Mouse (Mus musculus): Measurements from ENCODE around the gene Ceacam10.
"Not testable (repeated sequence)": the region's sequence is repeated elsewhere in the genome, so short reads cannot be mapped to it uniquely, and the experiment has no call there.

Ceacam10 gene

GRCm38 (mm10) chr7:24776918-24777317 is at the start of gene Ceacam10:
Ceacam10 (plus strand) TSS chr7:24777206.
- not testable (repeated sequence) for DNase-seq (ENCODE audit: low spot score)

- no peak for DNase-seq (ENCODE audit: low spot score)
Measured at GRCm38 (mm10) chr7:24735970-24736670, 40.9 kb upstream of the Ceacam10 start.

- no peak for DNase-seq (ENCODE audit: low spot score)
Measured at GRCm38 (mm10) chr7:24750695-24751094, 26.3 kb upstream of the Ceacam10 start.

DNA sequence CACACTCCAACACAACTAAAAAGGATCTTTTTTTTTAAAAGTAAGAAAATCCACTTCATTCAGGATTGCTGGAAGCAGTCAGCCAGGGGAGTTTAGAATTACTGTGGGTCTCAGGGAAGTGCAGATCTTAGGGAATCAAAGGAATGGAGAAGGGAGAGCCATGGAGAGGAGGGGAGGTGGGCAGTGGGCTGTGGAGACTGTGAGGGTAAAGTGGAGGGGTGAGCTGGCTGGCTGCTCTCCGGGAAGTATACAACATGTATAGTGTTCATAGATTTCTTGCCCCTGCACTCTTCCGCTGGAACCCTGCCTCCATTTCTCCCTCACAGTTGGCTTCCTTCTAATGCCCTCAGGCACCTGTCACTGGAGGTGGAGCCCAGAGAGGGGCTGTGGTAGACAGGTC is 25.4 kb upstream of the Ceacam10 start:
- no peak for DNase-seq (ENCODE audit: low spot score)

GRCm38 (mm10) chr7:24753476-24753875 is 23.5 kb upstream of the Ceacam10 start:
- no peak for DNase-seq (ENCODE audit: low spot score)

DNA sequence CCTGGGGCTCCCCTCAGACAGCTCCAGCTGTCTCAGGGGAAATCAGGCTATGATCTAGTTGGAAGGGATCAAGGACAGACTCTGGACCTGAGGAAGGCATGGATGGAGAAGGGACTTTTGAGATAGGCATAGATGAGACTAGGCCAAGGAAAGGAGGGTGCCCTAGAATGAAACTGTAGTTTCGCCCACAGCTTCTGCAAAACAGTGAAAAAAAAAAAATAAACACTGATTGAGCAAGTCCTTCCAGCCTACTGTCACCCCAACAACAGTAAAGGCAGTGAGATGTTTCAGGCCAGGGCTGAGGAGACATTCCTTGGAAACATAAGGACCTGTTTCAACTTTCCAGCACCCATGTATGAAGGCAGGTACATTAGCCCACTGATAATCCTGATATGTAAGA is 18.5 kb upstream of the Ceacam10 start:
- DNase-seq (ENCODE audit: low spot score), result no peak

DNA sequence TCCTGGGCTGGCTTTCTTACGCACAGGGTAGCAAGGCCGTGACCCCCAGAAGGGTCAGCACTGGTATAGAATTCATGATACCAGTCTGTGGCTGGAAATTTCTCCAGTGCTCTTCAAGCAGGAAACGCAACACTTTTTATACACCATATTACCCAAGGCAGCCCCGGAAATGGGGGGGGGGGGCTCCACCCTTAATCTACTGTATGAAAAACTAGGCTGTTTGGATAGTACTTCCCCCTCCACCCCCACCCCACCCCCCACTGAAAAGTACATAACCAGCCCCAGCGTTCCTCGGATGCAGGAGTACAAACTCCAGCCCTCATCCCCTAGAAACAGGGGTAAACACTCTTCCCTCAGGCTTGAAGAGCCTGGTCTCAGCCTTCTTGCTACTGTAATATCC is 16.8 kb upstream of the Ceacam10 start, which contains the start of gene Cd177:
Gene Cd177 (minus strand): TSS at position 101 of the 400 bp plus-strand sequence.
- no peak for DNase-seq (ENCODE audit: low spot score)

- no peak for DNase-seq (ENCODE audit: low spot score)
Measured at GRCm38 (mm10) chr7:24761161-24761560, 15.8 kb upstream of the Ceacam10 start.

DNA sequence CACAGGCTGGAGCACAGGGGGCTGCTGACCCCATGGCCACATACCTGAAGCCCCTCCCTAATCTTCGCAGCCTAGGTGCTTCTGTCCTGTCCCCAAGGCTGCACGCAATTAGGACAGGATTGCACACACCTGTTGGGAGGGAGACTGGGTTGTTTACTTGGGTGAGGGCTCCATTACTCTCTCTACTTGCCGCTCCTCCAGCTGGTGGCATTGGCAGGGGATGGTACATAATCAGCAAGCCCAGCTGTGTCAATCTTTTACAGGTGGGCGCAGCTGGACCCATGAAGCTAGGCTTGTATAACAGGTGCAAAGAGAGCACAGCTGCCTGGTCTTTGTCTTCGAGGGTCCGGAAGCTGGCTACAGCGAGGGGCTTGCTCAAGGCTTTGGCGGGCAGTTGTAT is 14.4 kb upstream of the Ceacam10 start:
- no peak for DNase-seq (ENCODE audit: low spot score)

- DNase-seq (ENCODE audit: low spot score), result no peak
Measured at GRCm38 (mm10) chr7:24771361-24771760, 5.6 kb upstream of the Ceacam10 start.

DNA sequence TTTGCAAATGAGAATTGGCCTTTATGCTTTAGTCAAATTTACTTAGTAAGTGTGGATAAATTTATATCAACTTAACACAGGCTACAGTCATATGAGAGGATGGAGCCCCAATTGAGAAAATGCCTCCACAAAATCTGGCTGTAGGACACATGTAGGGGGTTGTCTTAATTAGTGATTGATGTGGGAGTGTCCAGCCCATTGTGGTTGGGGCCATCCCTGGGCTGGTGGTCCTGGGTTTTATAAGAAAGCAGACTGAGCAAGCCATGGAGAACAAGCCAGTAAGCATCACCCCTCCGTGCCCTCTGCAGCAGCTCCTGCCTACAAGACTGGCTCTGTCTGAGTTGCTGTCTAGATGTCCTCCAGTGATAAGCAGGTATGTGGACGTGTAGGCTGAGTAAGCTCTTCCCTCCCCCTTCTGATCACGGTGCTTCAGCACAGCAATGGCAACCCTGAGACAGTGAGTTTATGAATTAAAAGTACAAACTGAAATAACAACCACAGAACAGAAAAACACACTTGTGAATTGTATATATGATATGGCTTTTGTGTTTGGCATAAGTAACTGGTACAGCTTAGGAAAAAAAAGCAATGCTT is 3.0 kb upstream of the Ceacam10 start:
- no peak for DNase-seq (ENCODE audit: low spot score)

GRCm38 (mm10) chr7:24776145-24776544 is 861 bp upstream of the Ceacam10 start:
- DNase-seq (ENCODE audit: low spot score), result no peak

- no peak for DNase-seq (ENCODE audit: low spot score)
Measured at GRCm38 (mm10) chr7:24797918-24798317, 20.9 kb downstream of the Ceacam10 start.

- no peak for DNase-seq (ENCODE audit: low spot score)
Measured at GRCm38 (mm10) chr7:24802149-24802767, 25.3 kb downstream of the Ceacam10 start.

DNA sequence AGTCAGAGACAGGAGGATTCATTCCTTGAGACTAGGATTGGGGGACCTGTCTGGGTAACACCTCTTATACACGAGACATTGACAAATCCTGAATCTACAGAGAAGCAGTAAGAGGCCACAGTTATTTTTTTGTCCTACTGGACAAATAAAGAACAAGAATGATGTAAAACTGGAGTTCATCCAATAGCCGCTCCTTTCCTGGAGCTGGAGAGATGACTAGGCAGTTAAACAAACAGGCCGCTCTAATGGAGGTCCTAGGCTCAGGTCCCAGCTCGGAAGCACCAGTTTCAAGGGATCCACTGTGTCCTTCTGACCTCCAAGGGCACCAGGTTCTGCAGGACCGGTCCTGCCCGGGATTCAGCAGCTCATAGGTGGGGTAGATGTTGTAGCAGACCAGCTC is 27.8 kb downstream of the Ceacam10 start:
- DNase-seq (ENCODE audit: low spot score), result no peak

- DNase-seq (ENCODE audit: low spot score), result no peak
Measured at GRCm38 (mm10) chr7:24809041-24809440, 32.0 kb downstream of the Ceacam10 start.

GRCm38 (mm10) chr7:24817502-24817901 is 40.5 kb downstream of the Ceacam10 start:
- peak; percentile 49 for DNase-seq (ENCODE audit: low spot score)

GRCm38 (mm10) chr7:24824452-24824851 is 47.4 kb downstream of the Ceacam10 start:
- DNase-seq (ENCODE audit: low spot score), result no peak

DNA sequence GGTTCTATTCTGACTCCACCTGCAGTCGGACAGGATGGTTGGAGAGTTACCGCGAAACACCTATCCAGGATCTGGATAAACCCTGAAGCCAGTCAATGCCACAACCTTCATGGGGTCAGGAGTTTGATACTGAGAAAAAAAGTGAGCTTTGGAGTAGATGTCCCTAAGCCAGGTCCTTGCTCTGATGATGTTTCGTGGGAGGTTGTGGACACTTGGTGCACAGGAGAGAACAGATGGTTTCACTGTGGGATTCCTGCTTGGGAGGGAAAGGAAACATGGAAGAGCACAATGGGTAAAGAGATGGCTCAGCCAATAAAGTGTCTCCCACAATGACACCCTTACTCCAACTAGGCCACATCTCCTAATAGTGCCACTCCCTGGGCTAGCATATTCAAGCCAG is 50.2 kb downstream of the Ceacam10 start:
- no peak for DNase-seq (ENCODE audit: low spot score)
